Mouse (Mus musculus): ENCODE data around the gene Pvalb. TPM values are rescaled to one million over a fixed set of nuclear protein-coding genes. Genes with fewer than 3 reads are reported as not detected.

Gene Pvalb
- polyA plus RNA-seq, 1 experiment from 2014 or later: 1.1 TPM

DNA sequence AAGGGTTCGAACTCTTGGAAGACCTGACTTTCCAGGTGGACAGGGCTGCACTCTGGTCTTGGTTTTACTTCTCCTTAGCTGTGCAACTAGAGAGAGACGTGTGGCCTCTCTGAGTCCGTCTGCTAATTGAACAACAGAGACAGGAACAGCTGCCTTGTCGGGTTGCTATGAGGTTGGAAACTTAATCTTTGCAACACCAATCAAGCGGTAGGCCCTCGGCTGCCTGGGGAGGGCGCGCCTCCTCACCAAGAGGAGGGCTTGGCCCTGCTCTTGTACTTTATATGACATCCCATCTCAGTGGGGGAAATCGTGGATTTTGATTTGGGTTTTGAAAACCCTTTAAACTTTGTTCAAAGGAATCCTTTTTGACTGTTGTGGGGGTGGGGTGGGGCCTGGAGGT is 44.3 kb downstream of the Pvalb start:
- no peak for DNase-seq (ENCODE audit: low spot score)

DNA sequence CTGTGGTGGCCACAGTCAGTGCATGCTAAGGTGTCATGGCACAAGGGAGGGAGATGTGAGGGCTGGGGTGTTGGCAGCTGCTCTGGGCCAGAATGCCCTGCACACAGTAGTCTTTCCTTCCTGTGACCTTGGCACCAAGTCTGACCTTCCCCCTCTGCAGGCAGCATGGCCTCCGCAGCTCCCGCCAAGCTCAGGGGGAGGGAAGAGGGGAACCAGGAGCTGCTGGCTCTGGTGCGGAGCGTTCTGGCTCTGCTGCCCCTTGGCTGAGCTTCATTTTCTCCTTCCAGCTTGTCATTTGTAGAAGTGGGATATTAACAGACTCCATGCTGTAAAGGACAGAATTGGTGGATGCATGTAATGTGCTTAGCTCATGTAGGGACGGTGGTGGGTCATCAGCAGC is 47.9 kb downstream of the Pvalb start:
- DNase-seq (ENCODE audit: low spot score): no peak

DNA sequence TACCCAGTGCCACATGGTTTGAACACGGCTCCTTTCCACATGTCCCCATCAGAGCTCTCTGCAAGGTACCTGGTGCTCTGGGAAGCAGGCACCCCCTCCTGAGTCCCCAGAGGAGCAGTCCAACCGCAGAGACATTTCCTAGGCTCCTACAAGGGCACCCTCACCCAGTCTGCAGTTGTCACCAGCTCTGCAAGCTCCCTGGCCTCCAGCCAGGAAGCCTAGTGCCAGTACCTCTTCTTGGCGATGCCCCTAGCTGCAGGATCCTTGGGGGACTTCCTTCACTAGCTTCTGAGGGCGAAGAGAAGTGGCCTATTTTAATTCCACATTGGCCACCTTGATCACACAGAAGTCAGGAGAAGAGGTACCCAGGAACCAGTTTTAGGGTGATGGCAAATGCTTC is 48.4 kb downstream of the Pvalb start:
- no peak for DNase-seq (ENCODE audit: low spot score)

DNA sequence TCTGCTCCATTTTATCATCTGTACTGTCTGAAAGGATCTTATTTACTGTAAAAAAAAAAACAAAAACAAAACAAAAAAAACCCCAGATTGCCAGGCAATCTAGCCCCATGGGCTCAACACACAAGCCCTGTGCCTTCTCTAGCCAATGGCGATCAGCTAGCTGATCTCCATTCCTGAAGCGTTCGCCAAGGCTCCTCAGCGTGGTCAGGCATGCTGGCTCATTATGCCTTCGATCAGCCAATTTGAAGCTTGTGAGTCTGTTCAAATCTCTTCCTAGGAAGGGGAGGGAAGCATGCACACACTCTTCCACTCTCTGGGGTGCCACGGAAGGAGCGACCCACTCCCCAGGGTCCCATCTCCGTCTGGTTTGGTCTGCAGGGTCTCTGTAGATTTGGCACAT is 48.9 kb downstream of the Pvalb start:
- no peak for DNase-seq (ENCODE audit: low spot score)

DNA sequence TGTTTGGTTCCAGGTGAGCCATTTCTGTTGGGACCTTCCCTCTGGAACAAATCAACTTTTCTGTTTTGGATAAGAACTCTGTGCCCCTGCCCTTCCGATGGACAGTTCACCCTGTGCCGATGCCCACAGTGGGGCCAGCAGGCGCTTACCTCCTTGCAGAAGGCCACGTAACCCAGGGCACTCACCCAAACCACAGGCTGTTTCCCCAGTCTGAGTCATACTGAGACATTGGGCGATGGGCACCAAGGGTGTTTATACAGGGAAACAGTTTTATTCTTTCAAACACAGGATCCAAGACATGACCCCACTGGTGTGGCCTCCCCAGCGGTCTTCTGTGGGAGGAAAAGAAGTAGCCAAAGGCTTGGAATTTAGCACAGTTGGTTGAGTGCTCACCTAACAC is 50.8 kb downstream of the Pvalb start:
- DNase-seq (ENCODE audit: low spot score): no peak

DNA sequence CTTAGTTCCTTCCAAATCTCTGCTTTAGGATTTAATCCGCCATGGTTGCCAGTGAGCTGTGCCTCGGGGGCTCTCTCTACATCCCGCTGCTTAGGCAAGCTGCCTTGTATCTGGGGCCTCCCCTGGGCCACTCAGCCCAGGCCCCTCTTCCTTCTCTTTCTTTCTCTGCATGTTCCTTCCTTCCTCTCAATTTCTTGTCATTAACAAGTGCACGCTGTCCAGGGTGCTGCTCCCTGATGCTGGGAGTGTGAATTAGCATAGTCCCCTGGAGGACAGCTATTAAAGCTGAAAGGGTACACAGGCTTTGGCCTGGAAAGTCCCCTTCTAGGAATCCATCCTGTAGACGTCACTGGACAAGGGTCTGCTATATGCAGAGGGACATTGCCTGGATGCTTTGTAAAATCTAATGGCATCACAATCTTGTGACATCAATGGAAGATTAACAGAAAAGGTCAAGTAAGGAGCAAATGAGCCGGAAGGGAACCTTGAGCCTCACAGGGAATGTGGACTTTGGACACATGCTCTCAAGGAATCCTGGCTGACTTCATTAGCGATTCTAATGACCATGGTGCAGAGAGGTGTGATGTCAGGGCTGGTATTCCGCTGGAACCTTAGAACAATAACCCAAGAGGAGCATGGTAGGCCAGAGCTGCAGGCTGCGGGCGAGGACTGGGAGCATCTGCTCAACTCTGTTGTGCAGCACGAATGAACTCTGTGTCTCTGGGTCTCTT is 53.0 kb downstream of the Pvalb start:
- DNase-seq (ENCODE audit: low spot score): no peak

DNA sequence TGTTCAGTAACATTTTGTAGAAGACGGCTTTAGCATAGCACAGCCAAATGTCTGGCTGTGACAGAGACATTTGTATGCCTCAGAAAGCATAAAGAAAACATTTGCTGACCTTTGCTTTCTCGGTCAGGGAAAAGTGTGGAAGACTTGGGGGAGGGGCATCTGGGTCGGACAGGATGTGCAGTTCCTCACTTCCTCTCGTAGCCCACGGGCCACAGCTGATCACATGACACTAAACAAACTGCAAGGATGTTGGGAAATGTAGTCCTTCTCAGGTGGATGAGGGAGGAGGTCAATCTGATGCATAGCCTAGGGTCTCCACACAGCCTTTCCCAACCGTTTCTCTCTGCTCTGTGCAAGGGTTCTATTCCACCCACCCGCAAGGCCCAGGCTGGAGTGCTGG is 57.6 kb downstream of the Pvalb start:
- no peak for DNase-seq (ENCODE audit: low spot score)

Other genes with a start within 250 kb of the Pvalb start
- gene Foxred2, start 249.7 kb downstream of the Pvalb start, polyA plus RNA-seq (2015; fragmentation: Nextera tagmentation; extraction: Ambion mirVana): 3.5 TPM in 2 replicates
- 157 and 184 TPM in 2 replicates for gene Eif3d, start 235.6 kb downstream of the Pvalb start, polyA plus RNA-seq (2015; fragmentation: Nextera tagmentation; extraction: Ambion mirVana)
- not detected in 2 replicates for gene Cacng2, start 86.4 kb downstream of the Pvalb start, polyA plus RNA-seq (2015; fragmentation: Nextera tagmentation; extraction: Ambion mirVana)
- gene Ift27, start 32.3 kb downstream of the Pvalb start, polyA plus RNA-seq (2015; fragmentation: Nextera tagmentation; extraction: Ambion mirVana): 85.2 and 87.5 TPM in 2 replicates
- 18.5 and 19.8 TPM in 2 replicates for gene Ncf4, start 38.4 kb upstream of the Pvalb start, polyA plus RNA-seq (2015; fragmentation: Nextera tagmentation; extraction: Ambion mirVana)
- 1.2 and 1.3 TPM in 2 replicates for gene Csf2rb2, start 99.3 kb upstream of the Pvalb start, polyA plus RNA-seq (2015; fragmentation: Nextera tagmentation; extraction: Ambion mirVana)
- 5.1 and 5.5 TPM in 2 replicates for gene Csf2rb, start 119.4 kb upstream of the Pvalb start, polyA plus RNA-seq (2015; fragmentation: Nextera tagmentation; extraction: Ambion mirVana)
- gene Tex33, start 189.5 kb upstream of the Pvalb start, polyA plus RNA-seq (2015; fragmentation: Nextera tagmentation; extraction: Ambion mirVana): 0.39 and 0.55 TPM in 2 replicates
- gene Tst, start 199.5 kb upstream of the Pvalb start, polyA plus RNA-seq (2015; fragmentation: Nextera tagmentation; extraction: Ambion mirVana): 60.0 and 68.3 TPM in 2 replicates
- 3.0 and 4.1 TPM in 2 replicates for gene Mpst, start 200.0 kb upstream of the Pvalb start, polyA plus RNA-seq (2015; fragmentation: Nextera tagmentation; extraction: Ambion mirVana)
- 8.1 and 10.1 TPM in 2 replicates for gene Kctd17, start 222.2 kb upstream of the Pvalb start, polyA plus RNA-seq (2015; fragmentation: Nextera tagmentation; extraction: Ambion mirVana)

Data from thymus, postnatal 0 days (tissue).